Mouse (Mus musculus) telencephalon, adult 2 months (tissue): ENCODE measurements around the gene Galnt7.
"Not testable (repeated sequence)": the region's sequence is repeated elsewhere in the genome, so short reads cannot be mapped to it uniquely, and the experiment has no call there.

Source experiments
- DNase-seq: peaks from one replicate; pipeline ENCODE4 v3.0.0-alpha.2; 2011; ENCODE audit warnings: low read depth, low spot score

Galnt7 gene

GRCm38 (mm10) chr8:57540110-57540838 lies 112.6 kb downstream of the Galnt7 start:
- DNase-seq, result peak; percentile 67

DNA sequence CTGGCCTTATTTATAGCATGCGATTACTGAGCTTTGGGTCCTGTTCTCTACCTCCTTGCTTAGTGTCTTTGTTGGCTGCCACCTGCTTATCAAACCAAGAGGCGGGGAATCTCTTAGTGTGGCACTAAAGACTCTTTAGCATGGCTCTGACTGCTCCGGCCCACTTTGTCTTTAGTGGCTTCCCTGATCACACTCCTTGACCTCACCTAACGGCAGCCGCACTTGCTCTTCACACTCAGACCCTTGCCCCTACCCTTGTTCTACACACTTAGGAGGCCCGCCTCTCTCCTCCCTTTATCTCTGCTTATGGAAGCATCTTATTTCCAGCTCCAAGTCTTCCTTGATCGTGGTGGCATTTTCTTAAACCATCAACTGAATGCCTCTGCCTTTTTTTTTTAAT lies 114.2 kb downstream of the Galnt7 start:
- no peak for DNase-seq

- DNase-seq, result no peak
Measured at GRCm38 (mm10) chr8:57536167-57536566, 116.7 kb downstream of the Galnt7 start.

DNA sequence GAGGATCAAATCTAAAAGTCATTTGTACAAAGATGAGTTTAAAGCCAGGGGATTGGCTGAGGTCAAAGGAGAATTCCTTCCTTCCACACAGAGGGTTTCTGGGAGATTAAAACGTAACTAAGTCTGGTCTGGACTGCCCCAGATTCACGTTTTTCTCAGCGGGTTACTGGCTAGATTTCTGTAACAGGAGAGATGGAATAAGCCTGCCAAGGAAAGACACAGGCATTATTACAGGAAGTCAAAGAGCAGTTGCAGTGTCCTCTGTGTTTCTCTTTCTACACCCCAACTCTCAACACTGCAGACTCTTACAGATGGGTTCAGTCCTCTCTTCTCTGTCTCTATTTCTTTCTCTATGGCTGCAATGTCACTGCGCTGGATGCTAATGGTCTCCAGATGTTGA lies 118.3 kb downstream of the Galnt7 start:
- DNase-seq, result no peak

GRCm38 (mm10) chr8:57533106-57533505 lies 119.7 kb downstream of the Galnt7 start:
- DNase-seq, result no peak

DNA sequence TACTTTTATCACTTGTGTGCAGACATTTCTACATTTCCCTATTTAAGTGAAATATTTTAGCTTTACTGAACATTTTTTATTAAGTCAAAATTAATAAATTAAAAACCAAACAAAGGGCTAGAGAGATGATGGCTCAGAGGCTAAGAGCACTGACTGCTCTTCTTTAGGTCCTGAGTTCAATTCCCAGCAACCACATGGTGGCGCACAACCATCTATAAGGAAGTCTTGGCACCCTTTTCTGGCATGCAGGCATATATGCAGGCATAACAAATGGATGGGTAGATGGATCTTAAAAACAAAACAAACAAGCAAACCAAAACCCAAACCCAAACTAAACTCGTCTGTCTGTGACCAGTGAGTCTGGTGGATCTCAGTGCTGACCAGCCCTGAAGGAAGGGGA lies 120.6 kb downstream of the Galnt7 start:
- DNase-seq, result no peak

GRCm38 (mm10) chr8:57530666-57531349 lies 122.0 kb downstream of the Galnt7 start:
- DNase-seq, result peak; percentile 59

- no peak for DNase-seq
Measured at GRCm38 (mm10) chr8:57530238-57530637, 122.6 kb downstream of the Galnt7 start.

GRCm38 (mm10) chr8:57528036-57528435 lies 124.8 kb downstream of the Galnt7 start:
- no peak for DNase-seq

DNA sequence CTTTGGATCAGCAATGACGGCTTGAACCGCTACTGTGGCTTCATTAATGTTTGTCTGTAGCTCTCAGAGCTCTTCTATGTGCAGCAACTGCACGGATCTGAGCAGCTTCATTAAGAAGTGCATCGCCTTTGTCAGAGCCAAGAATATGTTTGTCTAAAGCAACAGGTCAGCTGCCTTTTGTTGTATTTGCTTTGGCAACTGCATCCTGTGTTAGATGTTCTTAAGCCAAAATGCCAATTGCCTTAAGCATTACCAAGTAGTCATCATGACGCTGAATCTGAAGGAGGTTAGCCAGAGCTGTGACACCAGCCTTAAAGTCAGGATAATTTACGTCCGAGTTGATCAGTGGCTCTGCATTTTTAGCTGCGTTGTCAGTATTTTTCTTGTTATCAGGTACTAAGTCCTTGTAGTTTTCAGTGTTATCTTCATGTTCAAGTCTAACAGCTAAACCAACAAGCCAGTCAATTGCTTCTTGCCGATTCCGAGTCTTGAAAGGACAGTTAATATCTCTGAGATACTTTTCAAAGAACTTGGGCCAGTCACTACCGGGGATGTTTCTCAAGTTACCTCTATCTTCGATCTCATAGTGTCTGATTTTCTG lies 132.5 kb downstream of the Galnt7 start:
- DNase-seq, result no peak

- DNase-seq, result no peak
Measured at GRCm38 (mm10) chr8:57517723-57518122, 135.1 kb downstream of the Galnt7 start.

- not testable (repeated sequence) for DNase-seq
Measured at GRCm38 (mm10) chr8:57516685-57517084, 136.1 kb downstream of the Galnt7 start.

- not testable (repeated sequence) for DNase-seq
Measured at GRCm38 (mm10) chr8:57513178-57513661, 139.6 kb downstream of the Galnt7 start.

- no peak for DNase-seq
Measured at GRCm38 (mm10) chr8:57512141-57513056, 140.4 kb downstream of the Galnt7 start.

DNA sequence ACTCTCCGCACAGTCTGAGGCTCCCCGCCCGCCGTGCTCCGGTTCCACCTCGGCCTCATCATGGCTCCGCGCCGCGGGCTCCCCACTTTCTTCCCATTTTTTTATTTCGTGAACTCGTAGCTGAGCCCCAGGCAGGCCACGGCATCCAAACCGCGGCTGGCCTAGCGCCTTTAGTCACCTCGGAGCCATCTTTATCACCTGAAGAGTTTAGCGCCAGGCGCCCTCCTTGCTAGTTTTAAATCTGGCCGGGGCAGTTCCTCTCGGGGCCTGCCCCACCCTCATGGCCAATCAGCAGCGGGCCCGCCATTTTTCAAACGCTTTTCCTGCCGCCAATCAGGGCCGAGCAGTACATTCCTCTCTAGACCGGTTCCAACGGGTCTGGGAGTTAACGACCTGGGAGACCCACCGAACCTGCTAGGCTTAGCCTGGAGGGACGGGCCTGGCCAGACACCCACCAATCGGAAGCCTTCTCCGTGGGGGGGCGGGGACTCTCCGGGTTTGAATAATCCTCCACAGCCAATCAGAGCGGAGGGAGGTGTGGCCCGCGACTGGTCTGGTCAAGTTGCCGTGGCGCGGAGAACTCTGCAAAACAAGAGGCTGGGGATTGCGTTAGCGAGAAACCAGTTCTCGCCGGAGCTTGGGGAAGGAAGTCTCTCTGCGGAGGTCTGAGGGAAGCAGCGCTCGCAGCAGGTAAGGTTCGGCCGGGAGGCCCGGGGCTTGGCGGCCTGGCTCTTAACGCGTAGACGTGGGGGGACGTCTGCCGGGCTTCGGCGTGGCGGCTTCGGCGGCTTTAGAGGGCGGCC lies 141.3 kb downstream of the Galnt7 start, which contains the start of gene Hmgb2:
Gene Hmgb2 (plus strand): TSS at position 592 of the 803 bp plus-strand sequence.
- DNase-seq, result peak; percentile 99

DNA sequence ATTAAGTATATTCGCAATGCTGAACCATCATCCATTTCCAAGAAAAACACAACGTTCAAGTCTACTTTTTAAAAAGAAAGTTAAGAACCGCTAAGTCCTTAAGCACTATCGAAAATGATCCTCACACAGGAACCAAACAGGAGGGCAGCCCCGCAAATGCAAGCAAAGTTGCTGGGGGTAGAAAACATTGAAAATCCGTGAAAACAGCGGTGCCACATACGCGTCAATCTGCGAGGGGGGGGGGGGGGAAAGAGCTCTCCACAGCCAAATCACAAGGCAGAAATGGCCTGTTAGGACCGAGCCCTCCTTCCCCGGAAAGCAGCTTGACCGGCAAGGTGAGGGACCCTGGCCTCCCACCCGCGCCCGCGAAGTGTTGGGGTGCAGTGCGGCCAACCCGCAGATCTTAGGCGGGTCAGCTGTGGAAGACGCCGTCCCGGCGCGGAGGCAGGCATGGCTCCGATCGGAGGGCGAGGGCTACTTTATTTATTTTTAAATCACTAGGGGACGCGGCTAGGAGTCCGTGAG lies 142.0 kb downstream of the Galnt7 start:
- no peak for DNase-seq

- no peak for DNase-seq
Measured at GRCm38 (mm10) chr8:57508657-57509056, 144.2 kb downstream of the Galnt7 start.

DNA sequence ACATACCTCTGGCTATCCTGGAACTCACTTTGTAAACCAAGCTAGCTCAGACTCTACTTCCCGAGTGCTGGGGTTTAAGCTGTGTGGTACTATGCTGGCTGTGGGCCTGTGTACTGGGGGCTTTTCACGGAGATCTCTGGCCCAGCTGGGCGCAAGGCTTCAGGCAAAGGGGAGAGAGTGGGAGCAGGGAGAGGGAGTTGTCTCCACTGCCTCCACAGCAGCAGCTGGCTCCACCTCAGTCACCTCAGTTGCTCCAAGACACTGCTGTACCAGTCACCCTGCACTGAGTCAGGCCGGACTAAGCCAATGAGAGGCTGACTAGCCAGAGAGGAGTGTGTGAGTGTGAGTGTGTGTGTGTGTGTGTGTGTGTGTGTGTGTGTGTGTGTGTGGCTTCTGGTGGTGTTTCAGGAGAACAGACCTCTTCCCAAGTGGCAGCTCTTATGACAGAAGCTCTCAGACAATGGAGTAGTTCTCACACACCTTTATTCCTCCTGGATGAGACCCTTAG lies 145.2 kb downstream of the Galnt7 start:
- no peak for DNase-seq

DNA sequence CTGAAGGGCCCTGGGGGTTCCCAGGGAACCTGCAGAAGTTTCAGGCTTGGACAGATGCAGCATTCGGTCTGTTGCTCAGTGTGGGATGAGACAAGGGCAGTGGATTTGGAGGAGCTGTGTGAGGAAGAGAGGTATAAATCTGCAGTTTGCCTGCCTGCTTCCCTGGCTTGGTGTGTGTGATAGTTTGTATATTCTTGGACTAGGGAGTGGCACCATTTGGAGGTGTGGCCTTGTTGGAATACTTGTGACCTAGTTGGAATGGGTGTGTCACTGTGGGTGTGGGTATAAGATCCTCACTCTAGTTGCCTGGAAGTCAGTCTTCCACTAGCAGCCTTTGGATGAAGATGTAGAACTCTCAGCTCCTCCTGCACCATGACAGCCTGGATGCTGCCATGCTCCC lies 147.3 kb downstream of the Galnt7 start:
- not testable (repeated sequence) for DNase-seq

GRCm38 (mm10) chr8:57503641-57504040 lies 149.2 kb downstream of the Galnt7 start:
- peak; percentile 8 for DNase-seq
